ENCODE assay signal across 23 mouse cellular contexts in the genomic region with DNA sequence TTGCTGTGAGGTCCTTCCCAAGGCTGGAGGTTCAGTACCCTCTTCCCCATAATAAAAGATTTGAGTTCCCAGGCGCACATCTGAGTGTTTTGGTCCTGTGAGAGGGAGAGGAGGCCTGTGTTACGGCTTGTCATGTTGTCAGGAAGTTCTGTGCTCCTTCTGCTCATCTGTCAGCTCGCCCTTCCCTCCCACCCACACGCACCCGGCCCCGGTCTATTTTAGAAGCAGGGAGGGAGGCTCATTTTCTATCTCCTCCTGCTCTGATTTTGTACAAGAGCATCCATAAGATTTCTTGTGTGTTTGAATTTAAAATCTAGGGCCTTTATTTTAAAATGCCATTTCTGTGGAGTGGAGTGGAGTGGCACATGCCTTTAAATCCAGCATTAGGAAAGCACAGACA. TPM values are rescaled to one million over a fixed set of nuclear protein-coding genes. Genes with fewer than 3 reads are reported as not detected.
DNase-seq lines count a peak whose midpoint lies in the region; ATAC-seq and TF ChIP-seq lines count a peak whose summit lies in the region.
"Had no signal": no experiment of that assay in that cellular context is flagged by ENCODE, and none has a peak within 500 bp of the region (broad histone marks: within the 10 kb centered on the region; RNA-seq: fewer than 3 reads in every experiment).

No protein-coding gene starts in this region.

- ATAC-seq in liver, postnatal 0 days, result no peak
- ATAC-seq in midbrain, embryonic 14.5 days (ENCODE audit: low FRiP score, low TSS enrichment), result no peak
- ATAC-seq: CD4-positive, CD25-positive, alpha-beta regulatory T cell, adult 4 months; intestine, postnatal 0 days; liver, embryonic 12.5 days; midbrain, embryonic 13.5 days had no signal

- H3K9me3 ChIP-seq in liver, postnatal 0 days (ENCODE audit: low read length), result no peaks in the 10 kb centered on the region
- H3K9me3 ChIP-seq in midbrain, embryonic 14.5 days (ENCODE audit: control insufficient read depth, low read length), result no peaks in the 10 kb centered on the region
- H3K9me3 ChIP-seq: forebrain, embryonic 10.5 days; hindbrain, embryonic 12.5 days; kidney, embryonic 15.5 days; limb, embryonic 12.5 days; liver, embryonic 12.5 days; megakaryocyte, embryonic 14.5 days; midbrain, embryonic 13.5 days; neural tube, embryonic 12.5 days had no signal

- WGBS in liver, postnatal 0 days (ENCODE audit: insufficient replicate concordance), result 75% methylated on average over 6 of the region's 6 CpGs
- 90% methylated on average over 6 of the region's 6 CpGs for WGBS in midbrain, embryonic 14.5 days

- peaks cover 10% of the 10 kb centered on the region; the same call in 1 of the 2 replicates for H3K36me3 ChIP-seq in liver, postnatal 0 days (replicated peaks; ENCODE audit: insufficient read depth, low read length)
- H3K36me3 ChIP-seq in midbrain, embryonic 14.5 days (ENCODE audit: control insufficient read depth, insufficient read depth, low read length), result peaks cover 5% of the 10 kb centered on the region; the same call in 1 of the 2 replicates

- no peak overlapping the region for H3K4me3 ChIP-seq in liver, postnatal 0 days (ENCODE audit: low read depth, low read length)
- H3K4me3 ChIP-seq in midbrain, embryonic 14.5 days (replicated peaks; ENCODE audit: low read depth, low read length), result no peak overlapping the region
- H3K4me3 ChIP-seq: forebrain, embryonic 10.5 days; hindbrain, embryonic 12.5 days; kidney, embryonic 15.5 days; limb, embryonic 12.5 days; liver, embryonic 12.5 days; megakaryocyte, embryonic 14.5 days; midbrain, embryonic 13.5 days; neural tube, embryonic 12.5 days had no signal

- no peak overlapping the region for H3K4me2 ChIP-seq in liver, postnatal 0 days (ENCODE audit: low read depth, low read length)
- H3K4me2 ChIP-seq in midbrain, embryonic 14.5 days (ENCODE audit: low read length), result no peak overlapping the region
- H3K4me2 ChIP-seq: hindbrain, embryonic 12.5 days; kidney, embryonic 15.5 days; limb, embryonic 12.5 days; liver, embryonic 12.5 days; lung, embryonic 14.5 days; midbrain, embryonic 13.5 days; neural tube, embryonic 12.5 days had no signal

- peaks cover 3% of the 10 kb centered on the region; the same call in 1 of the 2 replicates for H3K4me1 ChIP-seq in liver, postnatal 0 days (ENCODE audit: insufficient read depth)
- no peaks in the 10 kb centered on the region for H3K4me1 ChIP-seq in midbrain, embryonic 14.5 days (ENCODE audit: control insufficient read depth, insufficient read depth, low read length)
- H3K4me1 ChIP-seq: forebrain, embryonic 10.5 days; hindbrain, embryonic 12.5 days; limb, embryonic 12.5 days; neural tube, embryonic 12.5 days had no signal

- TF ChIP-seq EP300 in liver, postnatal 0 days (IDR thresholded peaks at IDR 0.05; ENCODE audit: low read depth), result no peak

- peak; percentile 55 to 72 for DNase-seq in frontal cortex, adult 2 months (ENCODE audit: extremely low spot score in 1 of 2, low spot score in 1 of 2)
- no peak for DNase-seq in frontal cortex, postnatal 14 days (ENCODE audit: low spot score in 2 of 2)
- peak; percentile 70 to 73 for DNase-seq in left cerebral cortex, adult 9 months (ENCODE audit: low spot score in 2 of 2)
- DNase-seq in left cerebral cortex, postnatal 4 days, result no peak
- DNase-seq in right cerebral cortex, adult 18-20 months, result peak; percentile 74
- peak; percentile 92 for DNase-seq in telencephalon, adult 2 months (ENCODE audit: low read depth, low spot score)
- no peak for DNase-seq in liver, postnatal 0 days
- no peak for DNase-seq in midbrain, embryonic 14.5 days
- DNase-seq: adrenal gland, postnatal 14 days; cerebellum, adult 8-10 months; kidney, postnatal 36 days; lung, embryonic 14.5 days; thymus, postnatal 36 days had no signal

- no peaks in the 10 kb centered on the region for H3K27me3 ChIP-seq in liver, postnatal 0 days (ENCODE audit: insufficient read depth, low read length)
- no peaks in the 10 kb centered on the region for H3K27me3 ChIP-seq in midbrain, embryonic 14.5 days (ENCODE audit: control insufficient read depth, insufficient read depth, low read length)
- H3K27me3 ChIP-seq: hindbrain, embryonic 12.5 days; kidney, embryonic 15.5 days; limb, embryonic 12.5 days; liver, embryonic 12.5 days; megakaryocyte, embryonic 14.5 days; midbrain, embryonic 13.5 days; neural tube, embryonic 12.5 days had no signal

- no peak overlapping the region for H3K27ac ChIP-seq in liver, postnatal 0 days (ENCODE audit: low read depth)
- H3K27ac ChIP-seq in midbrain, embryonic 14.5 days (replicated peaks; ENCODE audit: low read depth, low read length), result no peak overlapping the region
- H3K27ac ChIP-seq: forebrain, embryonic 10.5 days; hindbrain, embryonic 12.5 days; kidney, embryonic 15.5 days; limb, embryonic 12.5 days; liver, embryonic 12.5 days; midbrain, embryonic 13.5 days; neural tube, embryonic 12.5 days had no signal

- intact Hi-C loops in left cerebral cortex, postnatal 4 days (cut with DNase I), result no loop called here

- no peak overlapping the region for H3K9ac ChIP-seq in liver, postnatal 0 days (replicated peaks)
- no peak overlapping the region for H3K9ac ChIP-seq in midbrain, embryonic 14.5 days (replicated peaks; ENCODE audit: low read length)
- H3K9ac ChIP-seq: hindbrain, embryonic 12.5 days; kidney, embryonic 15.5 days; limb, embryonic 12.5 days; liver, embryonic 12.5 days; lung, embryonic 14.5 days; midbrain, embryonic 13.5 days; neural tube, embryonic 12.5 days had no signal

- TF ChIP-seq CTCF in liver, postnatal 0 days (IDR thresholded peaks at IDR 0.05; ENCODE audit: low read depth), result no peak

RNA-seq across cellular contexts. Expression of a gene that starts 9.9 kb away (rescaled TPM):
- 88.0 and 94.5 TPM in 2 replicates for polyA plus RNA-seq in frontal cortex, adult 2 months (2012; rRNA removed)
- 100 to 1,000 TPM; 116 to 128 TPM for total RNA-seq in left cerebral cortex, postnatal 4 days (2021)
- 32.3 and 32.5 TPM in 2 replicates for polyA plus RNA-seq in liver, postnatal 0 days (2015; fragmentation: Nextera tagmentation; extraction: Ambion mirVana)
- 183 and 209 TPM in 2 replicates for polyA plus RNA-seq in midbrain, embryonic 14.5 days (2014; fragmentation: Nextera tagmentation; extraction: Ambion mirVana)

RNA-seq across cellular contexts. Expression of a gene that starts 10.0 kb away (rescaled TPM):
- 78.5 and 81.3 TPM in 2 replicates for polyA plus RNA-seq in frontal cortex, adult 2 months (2012; rRNA removed)
- total RNA-seq in left cerebral cortex, postnatal 4 days (2021), result 10 to 100 TPM; 60.3 to 67.8 TPM
- polyA plus RNA-seq in liver, postnatal 0 days (2015; fragmentation: Nextera tagmentation; extraction: Ambion mirVana), result 37.5 and 37.7 TPM in 2 replicates
- 30.7 and 38.0 TPM in 2 replicates for polyA plus RNA-seq in midbrain, embryonic 14.5 days (2014; fragmentation: Nextera tagmentation; extraction: Ambion mirVana)

Comparison
In these comparisons a context has a peak if more than half of its experiments do, and no peak if none do; other contexts are left out.
1. DNase-seq: peak in frontal cortex, adult 2 months (2 of 2), left cerebral cortex, adult 9 months (2 of 2), right cerebral cortex, adult 18-20 months (single experiment) and telencephalon, adult 2 months (single experiment); none in frontal cortex, postnatal 14 days (0 of 2), left cerebral cortex, postnatal 4 days (single experiment), liver, postnatal 0 days (single experiment) and midbrain, embryonic 14.5 days (single experiment).